ENCODE assay signal across 15 mouse cellular contexts in the genomic region with DNA sequence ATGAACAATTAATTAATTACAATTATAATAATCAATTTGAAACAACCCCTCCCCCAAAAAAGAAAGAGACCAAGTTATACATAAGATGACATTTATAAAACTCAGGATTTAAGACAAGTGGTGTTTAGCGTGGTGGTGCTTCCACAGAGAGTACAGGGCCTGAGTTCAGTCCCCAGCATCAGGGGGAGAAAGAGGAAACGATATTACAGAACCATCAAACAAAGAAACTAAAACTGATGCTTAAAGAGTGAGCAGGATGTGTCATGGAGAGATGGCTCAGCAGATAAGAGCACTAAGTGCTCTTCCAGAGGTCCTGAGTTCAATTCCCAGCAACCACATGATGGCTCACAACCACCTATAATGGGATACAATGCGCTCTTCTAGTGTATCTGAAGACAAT. TPM values are rescaled to one million over a fixed set of nuclear protein-coding genes. Genes with fewer than 3 reads are reported as not detected.
A peak's percentile ranks its signal among the peaks of the same experiment; 100 is the strongest.
DNase-seq lines count a peak whose midpoint lies in the region; ATAC-seq and TF ChIP-seq lines count a peak whose summit lies in the region.
"Had no signal": no experiment of that assay in that cellular context is flagged by ENCODE, and none has a peak within 500 bp of the region (broad histone marks: within the 10 kb centered on the region; RNA-seq: fewer than 3 reads in every experiment).

No protein-coding gene starts in this region.

- H3K4me3 ChIP-seq in gastrocnemius, adult 2 months, result no peak overlapping the region
- H3K4me3 ChIP-seq: embryonic facial prominence, embryonic 15.5 days; heart, embryonic 10.5 days; heart, embryonic 13.5 days; hindbrain, embryonic 10.5 days; hindbrain, embryonic 13.5 days; intestine, embryonic 15.5 days had no signal

- H3K27ac ChIP-seq in gastrocnemius, adult 2 months, result peak overlapping the region; percentile 74; the same call in 1 of the 2 replicates
- H3K27ac ChIP-seq: heart, adult 2 months; heart, embryonic 10.5 days; hindbrain, embryonic 10.5 days; hindbrain, embryonic 13.5 days had no signal

- no peak for DNase-seq in gastrocnemius, adult 2 months
- no peak for DNase-seq in gastrocnemius, postnatal 4 days (ENCODE audit: low spot score in 2 of 2)
- DNase-seq in A20 (ENCODE audit: low read depth, low spot score), result peak; percentile 7
- DNase-seq in left cerebral cortex, adult 11 months (ENCODE audit: low spot score), result no peak
- no peak for DNase-seq in left cerebral cortex, adult 18-20 months (ENCODE audit: low spot score in 2 of 2)
- DNase-seq: B cell, adult 2 months; cerebellum, adult 11 months had no signal

- TF ChIP-seq CTCF in gastrocnemius, adult 2 months (IDR thresholded peaks at IDR 0.05), result no peak

- ATAC-seq in granulocyte monocyte progenitor cell, adult 5-6 weeks (replicated peaks; ENCODE audit: poor library complexity, severe bottlenecking), result peak; percentile 82

- intact Hi-C loops in gastrocnemius, adult 2 months (cut with DNase I), result no loop called here

RNA-seq across cellular contexts. Expression of a gene that starts 45.3 kb away (rescaled TPM):
- 1 to 10 TPM; 7.7 to 9.3 TPM for total RNA-seq in gastrocnemius, adult 2 months (2021)
- total RNA-seq in gastrocnemius, postnatal 4 days (2021), result 10 to 100 TPM; 48.1 to 50.1 TPM
- total RNA-seq in granulocyte monocyte progenitor cell, adult 5-6 weeks (2014; fragmentation: Nextera tagmentation), result 29.8 and 43.6 TPM in 2 replicates
- 52.1 and 69.9 TPM in 2 replicates for total RNA-seq in granulocyte monocyte progenitor cell, adult 5-6 weeks (2017)
- 100 to 1,000 TPM; 288 to 323 TPM for total RNA-seq in left cerebral cortex, adult 18-20 months (2021)

Comparison
In these comparisons a context has a peak if more than half of its experiments do, and no peak if none do; other contexts are left out.
1. RNA of a gene that starts 45.3 kb away (total RNA-seq): 288 to 323 TPM in left cerebral cortex, adult 18-20 months; 29.8 to 69.9 TPM in granulocyte monocyte progenitor cell, adult 5-6 weeks, 48.1 to 50.1 TPM in gastrocnemius, postnatal 4 days and 7.7 to 9.3 TPM in gastrocnemius, adult 2 months; every median in the first group is over 4 times any median in the second.